Mouse (Mus musculus): ENCODE measurements at regions not wholly inside any gene's neighbourhood (a gene's known extent, or its start where the extent isn't known, plus 50 kb on each side); places are given as distances from the start of the nearest gene placed in this dataset.
"Not testable (repeated sequence)": the region's sequence is repeated elsewhere in the genome, so short reads cannot be mapped to it uniquely, and the experiment has no call there.

DNA sequence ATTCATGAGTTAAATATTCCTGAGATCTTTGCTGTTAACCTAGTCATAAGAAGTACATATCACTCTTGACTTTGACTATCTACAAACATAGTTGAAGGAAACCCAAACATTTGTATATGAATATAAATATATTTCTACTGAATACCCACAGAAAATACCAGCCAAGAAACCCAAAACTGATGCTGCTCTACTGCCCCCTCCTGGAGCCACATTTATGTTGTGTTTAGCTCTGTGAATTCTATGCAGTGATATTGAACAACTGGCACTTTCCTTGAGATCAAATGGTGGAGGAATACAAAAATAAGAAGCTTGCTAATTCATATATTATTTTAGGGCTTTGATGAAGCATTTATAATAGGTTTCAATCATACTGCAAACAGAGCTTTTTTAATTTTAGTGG is 89.7 kb upstream of the Mageb16 start:
- DNase-seq (ENCODE audit: low spot score in 2 of 2), result peak in 1 of 2 experiments; percentile 2

DNA sequence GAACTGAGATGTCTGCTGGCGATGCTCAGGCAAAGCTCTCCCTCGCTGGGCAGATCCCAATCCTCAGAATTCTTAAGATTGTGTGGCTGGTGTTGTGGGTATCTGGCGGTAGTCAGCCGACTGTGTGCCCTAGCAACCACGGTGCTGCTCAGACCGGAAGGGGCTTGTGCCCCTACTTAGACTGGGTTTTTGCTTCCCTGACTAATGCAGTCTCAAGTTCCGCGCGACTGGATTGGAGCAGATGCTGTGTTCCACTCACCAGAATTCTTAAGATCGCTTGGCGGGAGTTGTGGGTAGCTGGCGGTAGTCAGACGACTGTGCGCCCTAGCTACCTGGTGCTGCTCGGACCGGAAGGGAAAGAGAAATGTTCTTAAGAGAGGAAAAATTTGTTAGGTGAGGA is 87.4 kb upstream of the Mageb16 start:
- not testable (repeated sequence) for DNase-seq (ENCODE audit: low spot score in 2 of 2)

All from layer of hippocampus, adult 8-10 months (tissue).